Mouse (Mus musculus) cerebellum, adult 11 months (tissue): ENCODE measurements around the gene Daxx.
"Not testable (repeated sequence)": the region's sequence is repeated elsewhere in the genome, so short reads cannot be mapped to it uniquely, and the experiment has no call there.

Source experiments
- DNase-seq: peaks from one replicate; pipeline ENCODE4 v3.0.0; 2022

Gene Daxx

DNA sequence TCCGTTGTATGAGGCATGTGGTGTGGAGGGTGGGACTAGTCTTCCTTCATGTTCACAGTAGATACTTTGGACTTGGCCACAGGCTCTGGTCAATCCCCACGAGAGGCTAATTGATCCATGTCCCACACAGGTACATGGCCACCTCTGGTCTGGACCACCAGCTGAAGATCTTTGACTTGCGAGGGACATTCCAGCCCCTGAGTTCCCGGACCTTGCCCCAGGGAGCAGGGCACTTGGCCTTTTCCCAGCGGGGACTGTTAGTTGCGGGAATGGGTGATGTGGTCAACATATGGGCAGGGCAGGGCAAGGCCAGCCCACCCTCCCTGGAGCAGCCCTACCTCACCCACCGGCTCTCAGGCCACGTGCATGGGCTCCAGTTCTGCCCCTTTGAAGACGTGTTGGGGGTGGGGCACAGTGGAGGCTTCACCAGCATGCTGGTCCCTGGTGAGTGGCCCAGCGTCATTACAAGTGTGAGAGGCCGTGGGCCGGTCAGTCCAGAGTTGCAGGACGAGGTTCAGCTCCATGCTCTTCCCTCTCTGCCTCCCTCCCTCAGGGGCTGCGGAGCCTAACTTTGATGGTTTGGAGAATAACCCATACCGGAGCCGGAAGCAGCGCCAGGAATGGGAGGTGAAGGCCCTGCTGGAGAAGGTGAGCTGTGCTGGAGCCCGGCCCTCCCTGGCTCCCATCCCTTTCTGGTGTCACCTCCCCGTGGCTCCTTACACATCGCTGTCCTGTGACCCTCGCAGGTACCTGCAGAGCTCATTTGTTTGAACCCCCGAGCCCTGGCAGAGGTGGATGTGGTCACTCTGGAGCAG is 39.1 kb downstream of the Daxx start:
- no peak for DNase-seq

DNA sequence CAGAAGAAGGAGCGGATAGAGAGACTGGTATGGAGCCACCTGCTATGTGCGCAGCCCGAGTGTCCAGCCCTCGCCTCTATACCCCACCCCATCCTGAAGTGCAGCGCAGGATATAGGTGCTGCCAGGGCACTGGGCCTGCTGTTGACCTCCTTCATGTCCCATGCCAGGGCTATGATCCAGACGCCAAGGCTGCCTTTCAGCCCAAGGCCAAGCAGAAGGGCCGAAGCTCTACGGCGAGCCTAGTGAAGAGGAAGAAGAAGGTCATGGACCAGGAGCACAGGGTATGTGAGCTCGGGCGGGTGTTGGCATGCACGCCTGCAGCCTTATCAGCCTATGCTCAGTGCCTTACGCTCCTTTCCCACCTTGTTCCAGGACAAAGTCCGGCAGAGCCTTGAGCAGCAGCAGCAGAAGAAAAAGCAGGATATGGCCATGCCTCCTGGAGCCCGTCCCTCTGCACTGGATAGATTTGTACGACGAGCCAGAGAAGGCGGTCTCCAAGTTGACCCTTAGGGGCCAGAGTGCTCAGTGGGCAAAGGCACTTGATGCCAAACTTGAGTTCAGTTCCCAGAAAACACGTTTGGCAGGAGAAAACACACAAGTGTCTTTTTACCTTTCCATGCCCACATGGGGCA is 39.8 kb downstream of the Daxx start:
- no peak for DNase-seq

DNA sequence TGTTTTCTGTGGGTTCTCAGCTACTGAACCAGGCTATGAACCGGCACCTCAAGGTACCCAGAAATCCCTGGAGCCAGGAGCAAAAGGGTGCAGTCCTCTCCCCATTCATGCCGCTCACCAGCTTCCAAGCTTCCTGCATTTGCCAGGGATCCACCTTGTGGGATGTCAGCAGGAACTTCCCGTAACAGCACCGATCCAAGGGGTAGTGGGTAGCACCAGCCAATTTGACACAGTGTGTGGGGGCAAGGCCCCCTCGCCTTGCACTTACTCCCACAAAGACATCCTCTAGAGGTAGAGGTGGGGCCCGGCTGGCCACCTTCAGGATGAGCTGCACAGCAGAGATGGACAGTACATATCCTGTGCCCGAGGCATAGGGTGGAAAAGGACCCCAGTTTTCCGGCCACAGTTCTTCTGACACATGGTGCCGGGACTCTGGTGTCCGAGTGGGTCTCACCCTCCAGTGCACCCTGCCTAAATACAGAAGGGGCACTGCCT is 41.0 kb downstream of the Daxx start:
- no peak for DNase-seq

DNA sequence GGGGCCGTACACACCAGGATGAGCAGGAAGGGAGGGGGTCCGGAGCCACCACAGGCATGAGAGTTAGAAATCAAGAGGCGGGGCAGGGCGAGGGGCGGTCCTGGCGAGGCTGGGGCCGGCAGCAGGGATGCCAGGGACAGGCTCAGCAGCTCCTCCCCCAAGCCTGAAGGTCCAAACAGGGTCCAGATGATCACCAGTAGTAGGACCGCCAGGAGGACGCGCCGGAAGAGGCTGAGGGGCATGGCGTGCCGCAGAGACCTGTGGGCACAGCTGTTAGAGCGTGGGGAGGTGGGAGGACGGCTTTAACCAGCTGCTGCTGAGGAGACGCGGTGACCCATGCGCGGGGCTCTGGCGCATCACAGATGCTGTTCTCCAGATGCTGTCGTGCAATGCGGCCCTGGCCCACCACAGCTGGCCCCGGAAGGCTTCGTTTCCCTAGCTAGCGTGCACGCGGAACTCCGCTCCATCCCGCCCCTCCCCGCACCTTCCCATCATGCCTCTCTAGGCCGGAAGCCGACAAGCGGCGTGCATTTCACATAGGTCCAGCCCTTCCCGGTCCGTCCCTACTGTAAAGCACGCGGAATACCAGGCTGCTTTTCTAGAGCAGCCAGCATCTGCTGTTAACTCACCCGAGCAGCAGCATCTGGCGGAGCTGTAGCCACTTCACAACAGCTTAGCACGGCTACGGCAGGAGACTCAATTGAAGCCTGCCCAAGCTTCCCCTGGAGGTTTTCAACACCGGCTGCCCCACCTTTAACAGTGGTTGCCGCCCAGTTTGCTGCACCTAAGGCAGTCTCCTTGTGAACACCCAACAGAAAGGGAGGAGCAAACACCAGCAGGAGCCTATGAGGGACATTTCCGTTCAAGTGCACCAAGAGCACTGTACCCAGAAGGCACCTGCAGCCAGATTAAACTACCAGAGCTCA is 42.1 kb downstream of the Daxx start, which contains the start of gene B3galt4:
TSS of gene B3galt4 (minus strand) at position 468 of the 926 bp plus-strand sequence.
- no peak for DNase-seq

DNA sequence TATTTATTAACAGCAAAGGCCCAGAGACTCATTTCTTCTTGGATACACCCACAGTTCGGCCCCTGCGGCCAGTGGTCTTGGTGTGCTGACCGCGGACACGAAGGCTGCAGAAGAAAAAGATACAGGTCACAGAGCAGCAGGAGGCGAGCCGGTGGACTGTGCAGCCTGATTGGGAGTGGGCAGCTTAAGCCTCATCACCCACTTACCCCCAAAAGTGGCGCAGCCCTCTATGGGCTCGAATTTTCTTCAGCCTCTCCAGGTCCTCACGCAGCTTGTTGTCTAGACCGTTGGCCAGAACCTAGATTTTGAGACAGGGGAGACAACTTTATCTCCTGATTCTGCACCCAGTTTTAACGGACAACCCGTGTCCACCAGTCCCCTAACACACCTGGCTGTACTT is 42.8 kb downstream of the Daxx start:
- not testable (repeated sequence) for DNase-seq

DNA sequence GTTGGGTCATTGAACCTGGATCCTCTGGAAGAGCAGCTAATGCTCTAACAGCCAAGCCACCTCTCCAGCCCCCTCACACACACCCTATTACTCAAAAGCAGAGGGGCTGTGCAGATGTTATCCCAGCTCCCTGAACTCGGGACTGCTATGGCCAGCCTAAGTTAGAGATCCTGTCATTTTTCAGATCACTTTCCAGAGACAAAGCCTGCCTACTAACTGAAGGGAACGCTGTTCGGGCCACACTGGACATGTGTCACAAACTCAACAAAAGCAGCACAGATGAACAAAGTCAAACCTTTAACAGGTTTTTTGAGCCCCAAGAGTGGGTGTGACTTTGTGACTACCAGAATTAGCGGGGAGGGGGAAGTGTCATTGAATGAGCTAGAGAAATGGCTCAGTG is 43.7 kb downstream of the Daxx start:
- DNase-seq, result no peak

DNA sequence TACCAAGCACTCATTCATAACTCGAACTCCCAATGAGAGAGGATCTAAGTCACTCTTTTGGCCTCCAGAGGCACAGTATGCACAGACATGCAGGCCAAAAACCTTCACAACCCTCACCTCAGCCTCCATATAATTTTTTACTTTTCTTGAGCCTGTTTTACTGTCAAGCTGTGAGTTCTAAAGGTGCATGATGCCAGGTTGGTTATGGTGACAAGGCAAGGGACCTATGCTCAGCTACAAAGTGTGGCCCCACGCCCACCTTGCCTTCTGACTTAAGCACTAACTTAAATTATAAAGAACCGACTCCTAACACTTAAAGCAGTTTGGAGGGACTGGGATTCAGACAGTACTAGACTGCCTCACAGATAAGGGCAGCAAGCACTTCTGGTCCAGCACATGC is 44.1 kb downstream of the Daxx start:
- no peak for DNase-seq

DNA sequence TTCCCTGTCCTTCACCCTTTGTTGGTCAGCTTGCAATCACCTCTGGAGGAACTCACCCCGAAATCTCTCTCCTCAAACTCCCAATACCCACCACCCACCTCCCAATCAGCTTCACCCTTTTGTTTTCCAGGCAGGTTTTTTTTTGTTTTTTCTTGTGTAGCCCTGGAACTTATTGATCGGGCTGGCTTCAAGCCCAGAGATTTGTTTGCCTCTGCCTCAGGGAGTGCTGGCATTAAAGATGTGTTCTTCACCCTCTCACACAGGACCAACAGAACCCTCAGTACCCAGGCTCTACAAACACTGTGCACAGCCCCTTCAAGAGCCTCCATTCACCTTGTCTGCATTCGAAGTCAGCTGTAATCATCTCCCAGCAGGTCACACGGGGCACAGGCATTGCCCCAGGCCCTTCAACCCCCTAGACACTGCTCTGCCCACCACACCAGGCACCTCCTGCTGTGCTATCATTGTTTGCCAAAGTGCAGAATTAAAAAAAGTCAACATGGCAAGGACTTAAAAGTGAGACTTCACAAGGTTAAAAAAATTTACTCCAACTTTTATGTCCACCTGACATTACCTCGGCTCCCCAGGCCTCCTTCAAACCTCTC is 44.8 kb downstream of the Daxx start:
- DNase-seq, result no peak

DNA sequence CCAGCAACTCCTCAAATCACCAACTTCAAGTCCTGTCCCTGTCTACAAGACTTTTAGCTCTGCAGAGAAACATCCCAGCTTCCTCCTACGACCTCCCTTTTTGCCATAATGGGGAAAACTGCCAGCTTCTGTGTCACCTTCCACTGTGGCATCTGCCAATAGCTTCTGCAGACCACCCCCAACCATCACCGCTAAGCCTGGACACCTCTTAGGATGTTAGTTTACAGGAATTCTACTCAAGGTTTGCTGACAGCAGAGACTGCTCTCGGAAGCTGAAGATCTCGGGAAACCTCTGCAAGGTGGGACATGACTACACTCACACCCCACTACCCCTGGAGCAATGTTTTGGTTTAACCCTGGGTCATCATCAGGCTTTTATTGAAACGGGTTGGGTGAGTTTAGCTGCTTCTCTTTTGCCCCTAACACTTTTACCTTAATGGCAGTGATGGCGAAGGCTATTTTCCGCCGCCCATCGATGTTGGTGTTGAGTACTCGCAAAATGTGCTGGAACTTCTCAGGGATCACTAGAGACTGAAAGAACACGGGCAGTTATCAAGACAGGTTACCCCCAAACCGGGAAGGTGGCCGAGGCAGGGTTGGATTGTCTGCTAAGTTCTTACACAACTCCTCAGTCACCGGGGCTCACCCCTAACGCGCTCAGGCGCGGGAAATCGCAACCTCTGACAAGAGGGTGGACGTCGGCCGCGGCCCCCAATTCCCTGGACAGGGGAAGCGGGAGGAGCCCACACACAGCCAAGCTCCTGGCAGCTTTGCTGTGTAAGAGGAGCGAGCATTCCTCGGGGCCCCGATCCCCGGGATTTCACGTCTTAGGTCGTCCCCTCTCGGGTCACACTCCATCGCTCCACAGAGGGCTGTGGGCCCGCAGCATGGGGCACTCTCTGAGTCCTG is 45.7 kb downstream of the Daxx start:
- DNase-seq, result no peak

DNA sequence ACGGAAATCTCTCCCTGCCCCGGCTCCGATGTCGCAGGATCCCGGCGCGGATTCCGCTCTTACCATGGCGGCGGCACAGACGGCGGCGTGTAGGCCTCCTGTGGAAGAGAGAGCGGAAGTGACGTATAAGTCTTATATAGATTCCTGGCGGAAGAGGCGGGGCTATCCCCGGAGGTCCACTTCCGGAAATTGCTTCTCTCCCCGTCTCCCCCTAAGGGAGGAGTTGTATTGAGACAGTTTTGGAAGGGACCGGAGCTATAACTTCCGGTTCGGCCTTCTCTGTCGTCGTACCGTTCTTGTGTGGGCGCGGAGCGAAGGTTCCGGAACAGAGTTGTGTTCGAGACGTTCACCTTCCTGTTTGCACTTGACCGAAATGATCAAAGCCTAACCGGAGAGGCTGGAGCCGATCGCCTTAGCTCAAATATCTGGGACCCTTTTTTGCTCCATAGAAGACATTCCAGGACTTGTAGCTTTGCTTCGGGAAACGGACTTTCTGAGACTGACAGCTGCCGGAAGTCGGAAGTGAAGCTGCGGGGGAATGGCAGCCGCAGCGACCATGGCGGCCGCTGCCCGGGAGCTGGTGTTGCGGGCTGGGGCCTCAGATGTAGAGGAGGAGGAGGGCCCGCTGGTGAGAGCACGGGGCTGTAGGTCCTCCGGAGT is 46.5 kb downstream of the Daxx start, which contains the start of the genes Vps52 and Rps18:
TSS of gene Vps52 (plus strand) at position 258 of the 660 bp plus-strand sequence.
TSS of gene Rps18 (minus strand) at position 447 of the 660 bp plus-strand sequence.
- peak; percentile 98 for DNase-seq

DNA sequence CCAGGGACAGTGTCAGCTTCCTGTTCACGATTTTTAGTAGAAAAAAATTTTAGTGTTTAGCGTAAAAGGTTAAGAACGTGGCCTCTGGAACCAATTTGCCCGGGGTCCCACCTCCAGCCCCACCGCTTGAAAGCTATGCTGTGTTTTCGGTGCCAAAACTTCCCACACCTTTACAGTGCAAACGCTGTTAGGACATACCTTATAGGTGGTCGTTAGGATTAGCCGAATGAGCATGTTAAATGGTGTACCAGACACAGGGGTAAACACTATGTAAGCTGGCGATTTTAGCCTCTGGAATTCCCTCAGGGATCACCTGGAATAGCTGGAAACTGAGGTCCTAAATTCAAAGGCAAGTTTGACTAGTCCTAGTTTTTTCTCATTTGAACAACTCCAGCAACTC is 47.1 kb downstream of the Daxx start:
- DNase-seq, result no peak

DNA sequence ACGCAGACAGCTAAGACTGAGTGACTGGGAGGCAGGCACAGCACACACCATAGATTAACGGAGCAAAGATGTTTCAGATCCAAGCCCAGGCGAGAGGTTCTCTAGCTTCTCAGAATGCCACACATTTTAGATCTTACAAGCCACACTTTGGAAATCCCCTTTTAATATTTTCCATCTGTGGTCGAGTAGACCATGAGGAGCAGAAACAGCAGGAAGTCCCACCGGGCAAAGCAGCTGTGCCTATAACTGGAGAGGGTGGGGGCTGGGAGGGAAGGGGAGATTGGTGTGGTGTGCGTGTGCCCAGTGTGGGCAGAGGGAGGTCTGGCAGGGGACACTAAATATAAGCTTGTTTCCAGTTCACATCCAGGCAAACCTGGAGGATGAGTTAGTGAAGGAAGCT is 48.3 kb downstream of the Daxx start:
- DNase-seq, result no peak

DNA sequence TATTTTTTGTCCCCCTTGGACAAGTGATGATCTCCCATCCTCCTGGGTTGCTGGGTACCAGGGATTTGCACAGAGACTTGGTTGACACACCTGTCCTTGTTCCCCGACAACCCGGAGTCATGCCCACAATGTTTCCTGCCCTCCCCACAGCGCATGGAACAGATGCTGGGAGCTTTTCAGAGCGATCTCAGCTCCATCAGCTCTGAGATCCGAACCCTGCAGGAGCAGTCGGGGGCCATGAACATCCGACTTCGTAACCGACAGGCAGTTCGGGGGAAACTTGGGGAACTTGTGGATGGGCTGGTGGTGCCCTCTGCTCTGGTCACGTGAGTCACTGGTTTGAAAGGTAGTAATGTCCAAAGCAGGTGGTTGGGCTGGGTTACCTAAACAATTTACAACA is 49.2 kb downstream of the Daxx start:
- no peak for DNase-seq

DNA sequence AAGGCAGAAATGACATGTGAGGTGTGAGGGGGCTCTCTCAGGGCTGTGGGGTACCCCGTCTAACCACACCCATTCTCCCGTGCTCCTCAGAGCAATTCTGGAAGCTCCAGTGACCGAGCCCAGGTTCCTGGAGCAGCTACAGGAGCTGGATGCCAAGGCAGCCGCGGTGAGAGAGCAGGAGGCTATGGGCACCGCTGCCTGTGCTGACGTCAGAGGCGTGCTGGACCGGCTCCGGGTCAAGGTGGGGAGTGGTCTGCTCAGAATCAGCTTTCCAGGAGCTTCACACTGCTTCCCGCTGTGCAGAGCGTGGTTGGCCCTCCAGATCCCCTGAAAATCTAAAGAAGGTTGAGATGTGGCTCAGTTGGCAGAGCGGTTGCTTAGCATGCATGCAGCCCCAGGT is 49.9 kb downstream of the Daxx start:
- no peak for DNase-seq

DNA sequence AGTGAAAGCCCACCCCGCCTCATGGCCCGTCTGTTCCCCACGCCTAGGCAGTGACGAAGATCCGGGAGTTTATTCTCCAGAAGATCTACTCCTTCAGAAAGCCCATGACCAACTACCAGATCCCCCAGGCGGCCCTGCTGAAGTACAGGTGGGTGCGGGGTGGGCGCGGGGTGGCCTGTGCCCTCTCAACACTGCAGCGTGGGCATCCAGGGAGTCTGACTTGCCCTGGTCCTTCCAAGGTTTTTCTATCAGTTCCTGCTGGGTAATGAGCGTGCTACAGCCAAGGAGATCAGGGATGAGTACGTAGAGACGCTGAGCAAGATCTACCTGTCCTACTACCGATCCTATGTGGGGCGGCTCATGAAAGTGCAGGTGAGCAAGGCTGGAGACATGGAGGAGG is 50.7 kb downstream of the Daxx start:
- no peak for DNase-seq

DNA sequence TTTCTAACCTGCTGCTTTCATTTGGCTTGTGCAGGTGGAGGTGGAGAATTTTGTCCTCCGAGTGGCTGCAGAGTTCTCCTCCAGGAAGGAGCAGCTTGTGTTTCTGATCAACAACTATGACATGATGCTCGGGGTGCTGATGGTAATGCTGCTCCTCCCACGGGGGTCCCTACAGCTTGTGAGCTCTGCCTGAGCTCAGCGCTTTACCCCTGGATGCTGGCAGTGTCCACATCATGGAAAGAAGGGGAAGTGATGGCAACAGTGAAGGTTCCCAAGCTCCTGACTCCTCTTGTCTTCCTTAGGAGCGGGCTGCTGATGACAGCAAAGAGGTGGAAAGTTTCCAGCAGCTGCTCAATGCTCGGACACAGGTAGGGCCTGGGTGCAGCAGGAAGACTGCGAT is 53.7 kb downstream of the Daxx start:
- no peak for DNase-seq
